ENCODE assay signal across 9 mouse cellular contexts in the genomic region with DNA sequence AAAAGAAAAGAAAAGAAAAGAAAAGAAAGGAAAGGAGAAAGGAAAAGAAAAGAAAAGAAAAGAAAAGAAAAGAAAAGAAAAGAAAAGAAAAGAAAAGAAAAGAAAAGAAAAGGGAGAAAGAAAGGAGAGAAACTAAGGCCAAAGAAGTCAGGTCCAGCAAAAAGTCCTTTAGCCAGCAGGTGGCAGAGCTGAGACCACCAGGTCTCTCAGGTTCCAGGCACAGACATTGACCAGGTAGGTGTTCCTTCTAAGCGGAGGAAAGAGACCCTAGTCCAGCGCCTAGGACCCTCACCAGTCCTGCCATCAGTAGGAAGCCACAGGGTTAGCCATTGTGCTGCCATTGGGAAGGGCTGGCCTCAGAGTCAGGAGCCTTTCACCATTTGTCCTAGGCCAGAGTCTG. TPM values are rescaled to one million over a fixed set of nuclear protein-coding genes. Genes with fewer than 3 reads are reported as not detected.
DNase-seq lines count a peak whose midpoint lies in the region; ATAC-seq and TF ChIP-seq lines count a peak whose summit lies in the region.
"Had no signal": no experiment of that assay in that cellular context is flagged by ENCODE, and none has a peak within 500 bp of the region (broad histone marks: within the 10 kb centered on the region; RNA-seq: fewer than 3 reads in every experiment).

No protein-coding gene starts in this region.

- H3K4me1 ChIP-seq in intestine, postnatal 0 days (replicated peaks; ENCODE audit: control insufficient read depth, insufficient read depth, low read length) = 0 out of 2 replicates have a peak, but pooled peaks cover 2% of the 10 kb centered on the region
- H3K4me1 ChIP-seq in intestine, embryonic 15.5 days (replicated peaks) = peaks cover 19% of the 10 kb centered on the region
- no peaks in the 10 kb centered on the region for H3K4me1 ChIP-seq in thymus, adult 2 months (replicated peaks; ENCODE audit: control insufficient read depth, insufficient read depth, low read length)
- H3K4me1 ChIP-seq in embryonic facial prominence, embryonic 11.5 days (ENCODE audit: control insufficient read depth, insufficient read depth, low read length) = no peaks in the 10 kb centered on the region
- H3K4me1 ChIP-seq in stomach, postnatal 0 days (replicated peaks; ENCODE audit: control insufficient read depth, insufficient read depth) = 0 out of 2 replicates have a peak, but pooled peaks cover 2% of the 10 kb centered on the region

- no peak overlapping the region for H3K27ac ChIP-seq in intestine, postnatal 0 days (ENCODE audit: low read depth, low read length)
- H3K27ac ChIP-seq in intestine, embryonic 15.5 days = no peak overlapping the region
- no peak overlapping the region for H3K27ac ChIP-seq in thymus, adult 2 months (ENCODE audit: control insufficient read depth, insufficient read depth, low read length)
- H3K27ac ChIP-seq in embryonic facial prominence, embryonic 11.5 days (replicated peaks; ENCODE audit: low read depth, low read length) = no peak overlapping the region
- H3K27ac ChIP-seq in stomach, postnatal 0 days (replicated peaks) = no peak overlapping the region

- no peaks in the 10 kb centered on the region for H3K27me3 ChIP-seq in intestine, postnatal 0 days (replicated peaks; ENCODE audit: control insufficient read depth, insufficient read depth, low read length)
- peaks cover 1% of the 10 kb centered on the region; the same call in 1 of the 2 replicates for H3K27me3 ChIP-seq in intestine, embryonic 15.5 days (replicated peaks)
- H3K27me3 ChIP-seq in thymus, adult 2 months (ENCODE audit: control insufficient read depth, insufficient read depth, low read length) = no peaks in the 10 kb centered on the region
- no peaks in the 10 kb centered on the region for H3K27me3 ChIP-seq in embryonic facial prominence, embryonic 11.5 days (ENCODE audit: control insufficient read depth, insufficient read depth, low read length)
- no peaks in the 10 kb centered on the region for H3K27me3 ChIP-seq in stomach, postnatal 0 days (ENCODE audit: control insufficient read depth, insufficient read depth, low read length)

- no peaks in the 10 kb centered on the region for H3K36me3 ChIP-seq in intestine, postnatal 0 days (ENCODE audit: control insufficient read depth, insufficient read depth)
- H3K36me3 ChIP-seq in intestine, embryonic 15.5 days = no peaks in the 10 kb centered on the region
- H3K36me3 ChIP-seq in thymus, adult 2 months (ENCODE audit: control insufficient read depth, insufficient read depth, low read length) = no peaks in the 10 kb centered on the region
- H3K36me3 ChIP-seq in embryonic facial prominence, embryonic 11.5 days (replicated peaks; ENCODE audit: control insufficient read depth, insufficient read depth, low read depth, low read length) = no peaks in the 10 kb centered on the region
- no peaks in the 10 kb centered on the region for H3K36me3 ChIP-seq in stomach, postnatal 0 days (ENCODE audit: control insufficient read depth, insufficient read depth, low read length)

- no peak overlapping the region for H3K4me3 ChIP-seq in intestine, postnatal 0 days (ENCODE audit: low read depth, low read length)
- no peak overlapping the region for H3K4me3 ChIP-seq in intestine, embryonic 15.5 days (replicated peaks)
- H3K4me3 ChIP-seq in thymus, adult 2 months (ENCODE audit: control insufficient read depth, insufficient read depth, low read length) = no peak overlapping the region
- no peak overlapping the region for H3K4me3 ChIP-seq in embryonic facial prominence, embryonic 11.5 days (ENCODE audit: low read depth, low read length)
- H3K4me3 ChIP-seq in stomach, postnatal 0 days (ENCODE audit: low read depth, low read length) = no peak overlapping the region

- DNase-seq in thymus, adult 2 months = peak; percentile 47
- no peak for DNase-seq in thymus, adult 18-20 months
- DNase-seq in embryonic facial prominence, embryonic 11.5 days (ENCODE audit: low spot score) = peak; percentile 56
- peak; percentile 56 for DNase-seq in stomach, postnatal 0 days (ENCODE audit: low spot score)
- no peak for DNase-seq in ovary, postnatal 10 days (ENCODE audit: low spot score)
- no peak for DNase-seq in ovary, postnatal 36 days (ENCODE audit: low spot score)
- DNase-seq: adrenal gland, postnatal 14 days had no signal

- no peak for ATAC-seq in intestine, postnatal 0 days
- no peak for ATAC-seq in intestine, embryonic 15.5 days
- no peak for ATAC-seq in embryonic facial prominence, embryonic 11.5 days (replicated peaks; ENCODE audit: insufficient number of reproducible peaks, low FRiP score, low TSS enrichment, low read depth)
- no peak for ATAC-seq in stomach, postnatal 0 days (ENCODE audit: low FRiP score, low TSS enrichment)

- no peak overlapping the region for H3K4me2 ChIP-seq in intestine, postnatal 0 days (replicated peaks; ENCODE audit: low read depth)
- no peak overlapping the region for H3K4me2 ChIP-seq in intestine, embryonic 15.5 days (replicated peaks)
- no peak overlapping the region for H3K4me2 ChIP-seq in embryonic facial prominence, embryonic 11.5 days (ENCODE audit: low read depth, low read length)
- H3K4me2 ChIP-seq in stomach, postnatal 0 days (replicated peaks; ENCODE audit: low read depth) = no peak overlapping the region

- 56% methylated on average over 2 of the region's 2 CpGs for WGBS in intestine, postnatal 0 days
- 44% methylated on average over 2 of the region's 2 CpGs for WGBS in intestine, embryonic 15.5 days
- 48% methylated on average over 2 of the region's 2 CpGs for WGBS in thymus, adult 2 months
- WGBS in embryonic facial prominence, embryonic 11.5 days = 47% methylated on average over 2 of the region's 2 CpGs
- WGBS in stomach, postnatal 0 days = 45% methylated on average over 2 of the region's 2 CpGs

- peak; percentile 82 for TF ChIP-seq CTCF in intestine, postnatal 0 days (IDR thresholded peaks at IDR 0.05; ENCODE audit: low read depth)
- no peak for TF ChIP-seq CTCF in thymus, adult 2 months (IDR thresholded peaks at IDR 0.05; ENCODE audit: borderline replicate concordance, control insufficient read depth, extremely low read depth, insufficient read depth, low read length, poor library complexity)
- TF ChIP-seq CTCF in stomach, postnatal 0 days (IDR thresholded peaks at IDR 0.05; ENCODE audit: low read depth) = peak; percentile 75

- H3K9me3 ChIP-seq in intestine, postnatal 0 days (ENCODE audit: control insufficient read depth) = no peaks in the 10 kb centered on the region
- no peaks in the 10 kb centered on the region for H3K9me3 ChIP-seq in intestine, embryonic 15.5 days
- no peaks in the 10 kb centered on the region for H3K9me3 ChIP-seq in embryonic facial prominence, embryonic 11.5 days (replicated peaks; ENCODE audit: control insufficient read depth, low read length)
- no peaks in the 10 kb centered on the region for H3K9me3 ChIP-seq in stomach, postnatal 0 days (ENCODE audit: control insufficient read depth, low read length)

- TF ChIP-seq POLR2A in thymus, adult 2 months (IDR thresholded peaks at IDR 0.05; ENCODE audit: control insufficient read depth, extremely low read depth, insufficient read depth, low read length, poor library complexity) = no peak

- TF ChIP-seq EP300 in stomach, postnatal 0 days (optimal IDR thresholded peaks at IDR 0.05) = no peak

- no peak overlapping the region for H3K9ac ChIP-seq in intestine, postnatal 0 days (ENCODE audit: low read depth, low read length)
- no peak overlapping the region for H3K9ac ChIP-seq in intestine, embryonic 15.5 days
- H3K9ac ChIP-seq in embryonic facial prominence, embryonic 11.5 days (replicated peaks; ENCODE audit: low read length) = no peak overlapping the region
- no peak overlapping the region for H3K9ac ChIP-seq in stomach, postnatal 0 days (ENCODE audit: low read length)

RNA-seq across cellular contexts. Expression of a gene that starts 11.5 kb away (rescaled TPM):
- 249 and 336 TPM in 2 replicates for polyA plus RNA-seq in intestine, postnatal 0 days (2015; fragmentation: Nextera tagmentation; extraction: Ambion mirVana)
- polyA plus RNA-seq in intestine, embryonic 15.5 days (2015; fragmentation: Nextera tagmentation; extraction: Ambion mirVana) = 7.0 and 8.4 TPM in 2 replicates
- polyA plus RNA-seq in thymus, adult 2 months (2012; rRNA removed) = 14.5 and 25.6 TPM in 2 replicates
- not detected in 2 replicates for polyA plus RNA-seq in embryonic facial prominence, embryonic 11.5 days (2014; fragmentation: Nextera tagmentation; extraction: Ambion mirVana)
- polyA plus RNA-seq in stomach, postnatal 0 days (2015; fragmentation: Nextera tagmentation; extraction: Ambion mirVana) = 0.59 and 0.70 TPM in 2 replicates

RNA-seq across cellular contexts. Expression of a gene that starts 45.0 kb away (rescaled TPM):
- polyA plus RNA-seq in intestine, postnatal 0 days (2015; fragmentation: Nextera tagmentation; extraction: Ambion mirVana) = 0.82 and 1.0 TPM in 2 replicates
- 0.23 and 0.36 TPM in 2 replicates for polyA plus RNA-seq in intestine, embryonic 15.5 days (2015; fragmentation: Nextera tagmentation; extraction: Ambion mirVana)
- 0.12 TPM in 1 of 2 replicates, not detected in the other for polyA plus RNA-seq in thymus, adult 2 months (2012; rRNA removed)
- not detected in 2 replicates for polyA plus RNA-seq in embryonic facial prominence, embryonic 11.5 days (2014; fragmentation: Nextera tagmentation; extraction: Ambion mirVana)
- 0.07 TPM in 1 of 2 replicates, not detected in the other for polyA plus RNA-seq in stomach, postnatal 0 days (2015; fragmentation: Nextera tagmentation; extraction: Ambion mirVana)

RNA-seq across cellular contexts. Expression of a gene that starts 54.4 kb away (rescaled TPM):
- 13.9 and 14.0 TPM in 2 replicates for polyA plus RNA-seq in intestine, postnatal 0 days (2015; fragmentation: Nextera tagmentation; extraction: Ambion mirVana)
- 0.55 and 0.95 TPM in 2 replicates for polyA plus RNA-seq in intestine, embryonic 15.5 days (2015; fragmentation: Nextera tagmentation; extraction: Ambion mirVana)
- 58.6 and 63.7 TPM in 2 replicates for polyA plus RNA-seq in thymus, adult 2 months (2012; rRNA removed)
- not detected in 2 replicates for polyA plus RNA-seq in embryonic facial prominence, embryonic 11.5 days (2014; fragmentation: Nextera tagmentation; extraction: Ambion mirVana)
- polyA plus RNA-seq in stomach, postnatal 0 days (2015; fragmentation: Nextera tagmentation; extraction: Ambion mirVana) = 4.6 and 5.0 TPM in 2 replicates

Comparison
In these comparisons a context has a peak if more than half of its experiments do, and no peak if none do; other contexts are left out.
1. DNase-seq: peak in thymus, adult 2 months (single experiment), embryonic facial prominence, embryonic 11.5 days (single experiment) and stomach, postnatal 0 days (single experiment); none in thymus, adult 18-20 months (0 of 2), ovary, postnatal 10 days (single experiment) and ovary, postnatal 36 days (single experiment).